Comparison of ENCODE assay signal across 9 mouse cellular contexts in the genomic region with DNA sequence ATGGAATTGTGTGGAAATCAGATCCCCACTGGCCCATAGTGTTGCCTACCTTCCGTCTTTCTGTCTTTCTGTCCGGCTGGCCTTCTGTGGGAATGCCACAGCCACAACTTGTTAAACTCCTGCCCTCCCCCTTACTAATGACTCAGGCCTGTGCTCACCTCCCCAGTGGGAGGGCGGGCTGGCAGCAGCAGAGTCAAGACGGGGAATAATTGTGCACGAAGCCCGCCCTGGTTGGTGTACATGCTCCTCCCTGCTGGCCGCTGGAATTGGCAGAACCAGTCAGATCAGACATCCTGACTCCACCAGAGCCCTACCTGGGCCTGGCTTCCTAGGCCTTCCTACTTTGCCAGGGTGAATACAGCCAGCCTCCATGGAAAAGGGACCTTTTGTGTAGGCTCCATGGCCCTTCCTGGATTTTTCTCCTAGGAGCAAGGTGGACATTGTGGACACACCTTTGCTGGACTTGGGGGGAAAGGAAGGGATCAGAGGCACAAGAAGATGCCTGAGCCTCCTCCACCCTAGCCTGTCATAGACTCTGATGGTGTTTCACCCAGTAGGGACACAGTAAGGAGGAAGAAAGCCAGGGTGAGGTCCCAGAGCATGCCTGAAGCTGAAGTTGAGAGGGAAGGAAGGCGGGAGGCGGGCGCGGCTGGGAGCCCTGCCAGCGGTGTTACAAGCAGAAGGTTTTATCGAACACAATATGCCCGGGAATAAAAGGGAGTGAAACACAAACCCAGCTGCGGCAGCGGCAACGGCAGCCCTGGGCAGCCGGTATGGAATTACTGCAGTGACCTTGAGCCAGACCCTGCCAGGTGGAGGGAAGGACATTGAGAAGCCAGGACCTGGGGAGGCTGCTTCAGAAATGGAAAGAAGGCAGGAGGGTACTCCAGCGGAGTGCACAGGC. TPM values are rescaled to one million over a fixed set of nuclear protein-coding genes. Genes with fewer than 3 reads are reported as not detected.
A peak's percentile ranks its signal among the peaks of the same experiment; 100 is the strongest.
DNase-seq lines count a peak whose midpoint lies in the region; ATAC-seq lines count a peak whose summit lies in the region.
"Had no signal": no experiment of that assay in that cellular context is flagged by ENCODE, and none has a peak within 500 bp of the region (broad histone marks: within the 10 kb centered on the region; RNA-seq: fewer than 3 reads in every experiment).

No protein-coding gene starts in this region.

- H3K4me3 ChIP-seq in neural tube, embryonic 12.5 days: no peak overlapping the region
- no peak overlapping the region for H3K4me3 ChIP-seq in hindbrain, embryonic 15.5 days
- no peak overlapping the region for H3K4me3 ChIP-seq in midbrain, embryonic 12.5 days

- H3K27me3 ChIP-seq in neural tube, embryonic 12.5 days (replicated peaks): peaks cover 28% of the 10 kb centered on the region
- H3K27me3 ChIP-seq in hindbrain, embryonic 15.5 days: peaks cover 7% of the 10 kb centered on the region
- H3K27me3 ChIP-seq in midbrain, embryonic 12.5 days: peaks cover 68% of the 10 kb centered on the region

- no peak for DNase-seq in neural tube, embryonic 10.5 days (ENCODE audit: extremely low spot score, low spot score)
- DNase-seq in fat pad, adult 2 months (ENCODE audit: extremely low read depth, low read depth, low spot score): peak; percentile 30
- DNase-seq in layer of hippocampus, postnatal 14 days (ENCODE audit: low spot score in 2 of 2): peak; percentile 46 to 57
- DNase-seq in testis, postnatal 14 days (ENCODE audit: low spot score): peak; percentile 73
- DNase-seq in retina, postnatal 1 day: no peak

- H3K4me1 ChIP-seq in neural tube, embryonic 12.5 days: peaks cover 21% of the 10 kb centered on the region
- peaks cover 24% of the 10 kb centered on the region for H3K4me1 ChIP-seq in hindbrain, embryonic 15.5 days (replicated peaks)
- H3K4me1 ChIP-seq in midbrain, embryonic 12.5 days: peaks cover 22% of the 10 kb centered on the region

- H3K36me3 ChIP-seq in neural tube, embryonic 12.5 days: no peaks in the 10 kb centered on the region
- H3K36me3 ChIP-seq in hindbrain, embryonic 15.5 days: no peaks in the 10 kb centered on the region
- no peaks in the 10 kb centered on the region for H3K36me3 ChIP-seq in midbrain, embryonic 12.5 days
- H3K36me3 ChIP-seq: G1E had no signal

- WGBS in neural tube, embryonic 12.5 days: 24% methylated on average over 19 of the region's 19 CpGs
- 20% methylated on average over 19 of the region's 19 CpGs for WGBS in hindbrain, embryonic 15.5 days
- 25% methylated on average over 19 of the region's 19 CpGs for WGBS in midbrain, embryonic 12.5 days

- no peaks in the 10 kb centered on the region for H3K9me3 ChIP-seq in neural tube, embryonic 12.5 days
- H3K9me3 ChIP-seq in hindbrain, embryonic 15.5 days: no peaks in the 10 kb centered on the region
- no peaks in the 10 kb centered on the region for H3K9me3 ChIP-seq in midbrain, embryonic 12.5 days
- H3K9me3 ChIP-seq: G1E had no signal

- no peak for ATAC-seq in neural tube, embryonic 12.5 days (ENCODE audit: low FRiP score, low read depth)
- no peak; the same call in 1 of the 2 replicates for ATAC-seq in hindbrain, embryonic 15.5 days (ENCODE audit: low FRiP score, low read depth)
- no peak for ATAC-seq in midbrain, embryonic 12.5 days (ENCODE audit: low FRiP score, low read depth)

- no peak overlapping the region for H3K27ac ChIP-seq in neural tube, embryonic 12.5 days
- H3K27ac ChIP-seq in hindbrain, embryonic 15.5 days (replicated peaks): no peak overlapping the region
- no peak overlapping the region for H3K27ac ChIP-seq in midbrain, embryonic 12.5 days (replicated peaks)

- H3K9ac ChIP-seq in neural tube, embryonic 12.5 days: no peak overlapping the region
- no peak overlapping the region for H3K9ac ChIP-seq in hindbrain, embryonic 15.5 days
- no peak overlapping the region for H3K9ac ChIP-seq in midbrain, embryonic 12.5 days (replicated peaks)

- peak overlapping the region; percentile 28 for H3K4me2 ChIP-seq in neural tube, embryonic 12.5 days (replicated peaks)
- peak overlapping the region; percentile 57 for H3K4me2 ChIP-seq in hindbrain, embryonic 15.5 days
- H3K4me2 ChIP-seq in midbrain, embryonic 12.5 days (replicated peaks): peak overlapping the region; percentile 60

RNA-seq across cellular contexts. Expression of a gene that starts 1.4 kb away (rescaled TPM):
- 0.43 and 0.62 TPM in 2 replicates for polyA plus RNA-seq in neural tube, embryonic 12.5 days (2016; fragmentation: Nextera tagmentation; extraction: Ambion mirVana)
- polyA plus RNA-seq in hindbrain, embryonic 15.5 days (2015; fragmentation: Nextera tagmentation; extraction: Ambion mirVana): 1.0 and 2.5 TPM in 2 replicates
- total RNA-seq in layer of hippocampus, postnatal 14 days (2021): 1 to 10 TPM; 3.9 to 5.7 TPM
- 0.47 and 0.68 TPM in 2 replicates for polyA plus RNA-seq in midbrain, embryonic 12.5 days (2016; fragmentation: Nextera tagmentation; extraction: Ambion mirVana)
- total RNA-seq: G1E had no signal
- polyA plus RNA-seq: G1E had no signal

RNA-seq across cellular contexts. Expression of a gene that starts 12.4 kb away (rescaled TPM):
- polyA plus RNA-seq in neural tube, embryonic 12.5 days (2016; fragmentation: Nextera tagmentation; extraction: Ambion mirVana): 0.19 TPM in 1 of 2 replicates, not detected in the other
- 0.29 and 0.84 TPM in 2 replicates for polyA plus RNA-seq in hindbrain, embryonic 15.5 days (2015; fragmentation: Nextera tagmentation; extraction: Ambion mirVana)
- under 1 TPM; 0.35 to 0.43 TPM for total RNA-seq in layer of hippocampus, postnatal 14 days (2021)
- polyA plus RNA-seq in midbrain, embryonic 12.5 days (2016; fragmentation: Nextera tagmentation; extraction: Ambion mirVana): 0.36 TPM in 1 of 2 replicates, not detected in the other
- total RNA-seq: G1E had no signal
- polyA plus RNA-seq: G1E had no signal

RNA-seq across cellular contexts. Expression of a gene that starts 23.2 kb away (rescaled TPM):
- 1.8 and 2.5 TPM in 2 replicates for polyA plus RNA-seq in neural tube, embryonic 12.5 days (2016; fragmentation: Nextera tagmentation; extraction: Ambion mirVana)
- 3.8 and 4.8 TPM in 2 replicates for polyA plus RNA-seq in hindbrain, embryonic 15.5 days (2015; fragmentation: Nextera tagmentation; extraction: Ambion mirVana)
- total RNA-seq in layer of hippocampus, postnatal 14 days (2021): 1 to 10 TPM; 1.6 to 5.6 TPM
- 2.9 and 4.9 TPM in 2 replicates for polyA plus RNA-seq in midbrain, embryonic 12.5 days (2016; fragmentation: Nextera tagmentation; extraction: Ambion mirVana)
- total RNA-seq: G1E had no signal
- polyA plus RNA-seq: G1E had no signal

RNA-seq across cellular contexts. Expression of a gene that starts 24.3 kb away (rescaled TPM):
- polyA plus RNA-seq in neural tube, embryonic 12.5 days (2016; fragmentation: Nextera tagmentation; extraction: Ambion mirVana): 10.3 and 12.0 TPM in 2 replicates
- polyA plus RNA-seq in hindbrain, embryonic 15.5 days (2015; fragmentation: Nextera tagmentation; extraction: Ambion mirVana): 15.0 and 18.8 TPM in 2 replicates
- 10 to 100 TPM; 74.7 to 92.9 TPM for total RNA-seq in layer of hippocampus, postnatal 14 days (2021)
- 16.2 and 16.5 TPM in 2 replicates for polyA plus RNA-seq in midbrain, embryonic 12.5 days (2016; fragmentation: Nextera tagmentation; extraction: Ambion mirVana)
- polyA plus RNA-seq: G1E had no signal

RNA-seq across cellular contexts. Expression of a gene that starts 50.7 kb away (rescaled TPM):
- polyA plus RNA-seq in neural tube, embryonic 12.5 days (2016; fragmentation: Nextera tagmentation; extraction: Ambion mirVana): 3.8 and 4.1 TPM in 2 replicates
- polyA plus RNA-seq in hindbrain, embryonic 15.5 days (2015; fragmentation: Nextera tagmentation; extraction: Ambion mirVana): 8.6 and 9.3 TPM in 2 replicates
- 10 to 100 TPM; 10.2 to 11.6 TPM for total RNA-seq in layer of hippocampus, postnatal 14 days (2021)
- 4.3 and 5.4 TPM in 2 replicates for polyA plus RNA-seq in midbrain, embryonic 12.5 days (2016; fragmentation: Nextera tagmentation; extraction: Ambion mirVana)

Comparison
In these comparisons a context has a peak if more than half of its experiments do, and no peak if none do; other contexts are left out.
1. DNase-seq: peak in fat pad, adult 2 months (single experiment), layer of hippocampus, postnatal 14 days (2 of 2) and testis, postnatal 14 days (single experiment); none in neural tube, embryonic 10.5 days (single experiment) and retina, postnatal 1 day (single experiment).
2. Peak in every context shown above with its lines, with median percentiles within 50 percentile points of each other: H3K4me2 ChIP-seq.